Mouse (Mus musculus) c-Kit-negative CD71-positive TER-119-positive erythroid progenitor cells, embryonic 14.5 days (primary cell): Measurements from ENCODE around the gene Trp53rkb.
A peak's percentile ranks its signal among the peaks of the same experiment; 100 is the strongest.

Experiments used
- DNase-seq: peaks from one replicate; pipeline ENCODE4 v3.0.0-alpha.2; 2013; ENCODE audit warnings: low read depth, low spot score

Gene Trp53rkb

GRCm38 (mm10) chr2:166799615-166800472 is 7.5 kb downstream of the Trp53rkb start:
- DNase-seq, result no peak

GRCm38 (mm10) chr2:166800473-166800857 is 8.1 kb downstream of the Trp53rkb start:
- DNase-seq, result no peak

- no peak for DNase-seq
Observed at GRCm38 (mm10) chr2:166801436-166801835, 9.1 kb downstream of the Trp53rkb start.

- DNase-seq, result no peak
Observed at GRCm38 (mm10) chr2:166803298-166803697, 11.0 kb downstream of the Trp53rkb start.

GRCm38 (mm10) chr2:166805250-166806172 is 13.2 kb downstream of the Trp53rkb start, which contains the start of gene Arfgef2:
Arfgef2 (plus strand) TSS chr2:166805588.
- DNase-seq, result peak; percentile 75

- peak; percentile 42 for DNase-seq
Observed at GRCm38 (mm10) chr2:166806173-166806705, 13.9 kb downstream of the Trp53rkb start.

- DNase-seq, result no peak
Observed at GRCm38 (mm10) chr2:166806813-166807212, 14.5 kb downstream of the Trp53rkb start.

- DNase-seq, result no peak
Observed at GRCm38 (mm10) chr2:166809499-166809898, 17.2 kb downstream of the Trp53rkb start.

GRCm38 (mm10) chr2:166810821-166811220 is 18.5 kb downstream of the Trp53rkb start:
- DNase-seq, result no peak

GRCm38 (mm10) chr2:166818463-166819143 is 26.3 kb downstream of the Trp53rkb start:
- no peak for DNase-seq

- no peak for DNase-seq
Observed at GRCm38 (mm10) chr2:166819849-166820248, 27.5 kb downstream of the Trp53rkb start.

GRCm38 (mm10) chr2:166820844-166821243 is 28.5 kb downstream of the Trp53rkb start:
- DNase-seq, result no peak

- no peak for DNase-seq
Observed at GRCm38 (mm10) chr2:166821406-166821805, 29.1 kb downstream of the Trp53rkb start.

GRCm38 (mm10) chr2:166822119-166822826 is 29.9 kb downstream of the Trp53rkb start:
- DNase-seq, result no peak

GRCm38 (mm10) chr2:166822901-166823300 is 30.6 kb downstream of the Trp53rkb start:
- no peak for DNase-seq

GRCm38 (mm10) chr2:166824386-166824785 is 32.1 kb downstream of the Trp53rkb start:
- DNase-seq, result no peak

GRCm38 (mm10) chr2:166824998-166825397 is 32.7 kb downstream of the Trp53rkb start:
- DNase-seq, result no peak

- DNase-seq, result no peak
Observed at GRCm38 (mm10) chr2:166826491-166827224, 34.3 kb downstream of the Trp53rkb start.

GRCm38 (mm10) chr2:166828306-166828705 is 36.0 kb downstream of the Trp53rkb start:
- DNase-seq, result no peak

GRCm38 (mm10) chr2:166830350-166830749 is 38.0 kb downstream of the Trp53rkb start:
- no peak for DNase-seq
